Mouse (Mus musculus) cerebellum, adult 11-12 months (tissue): ENCODE data around the gene Ddx54.
A peak's percentile ranks its signal among the peaks of the same experiment; 100 is the strongest.

Source experiments
- DNase-seq: peaks from one replicate; pipeline ENCODE4 v3.0.0; 2022

The Ddx54 gene

GRCm38 (mm10) chr5:120582002-120582401, 30.5 kb upstream of the Ddx54 start:
- no peak for DNase-seq

DNA sequence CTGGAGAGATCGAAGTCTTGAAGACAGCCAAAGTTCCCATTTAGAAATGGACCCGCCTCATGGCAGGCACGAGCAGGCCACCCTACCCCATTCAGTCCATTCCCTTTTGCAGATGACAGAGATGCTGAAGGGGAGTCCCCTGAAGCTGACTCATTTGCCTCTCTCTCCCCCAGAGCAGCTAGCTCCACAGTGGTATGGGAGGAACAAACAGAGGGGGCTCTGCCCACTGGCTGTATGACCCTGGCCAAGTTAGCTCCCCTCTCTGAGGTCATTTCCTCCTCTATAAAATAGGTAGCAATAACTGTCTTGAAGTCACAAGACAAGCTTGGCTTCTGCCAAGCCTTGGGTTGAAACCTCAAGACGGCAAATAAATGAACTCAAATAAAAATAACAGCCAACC, 29.0 kb upstream of the Ddx54 start:
- DNase-seq: no peak

GRCm38 (mm10) chr5:120584968-120585367, 27.6 kb upstream of the Ddx54 start:
- DNase-seq: no peak

- no peak for DNase-seq
Measured at GRCm38 (mm10) chr5:120586741-120587615, 25.6 kb upstream of the Ddx54 start.

DNA sequence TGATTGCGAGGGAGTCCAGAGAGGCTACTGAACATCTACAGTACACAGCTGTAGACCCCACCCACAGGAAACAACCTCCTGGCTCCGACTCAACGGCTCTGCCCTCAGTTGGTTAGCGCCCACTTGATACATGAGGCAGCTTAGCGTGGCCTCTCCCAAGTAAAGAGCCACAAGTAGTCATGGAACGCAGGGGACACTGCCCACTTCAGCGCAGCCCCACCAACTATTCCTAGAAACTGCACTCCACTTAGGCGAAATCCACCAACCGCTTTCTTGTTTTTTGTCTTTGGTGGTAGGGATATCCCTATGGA, 25.0 kb upstream of the Ddx54 start:
- DNase-seq: no peak

DNA sequence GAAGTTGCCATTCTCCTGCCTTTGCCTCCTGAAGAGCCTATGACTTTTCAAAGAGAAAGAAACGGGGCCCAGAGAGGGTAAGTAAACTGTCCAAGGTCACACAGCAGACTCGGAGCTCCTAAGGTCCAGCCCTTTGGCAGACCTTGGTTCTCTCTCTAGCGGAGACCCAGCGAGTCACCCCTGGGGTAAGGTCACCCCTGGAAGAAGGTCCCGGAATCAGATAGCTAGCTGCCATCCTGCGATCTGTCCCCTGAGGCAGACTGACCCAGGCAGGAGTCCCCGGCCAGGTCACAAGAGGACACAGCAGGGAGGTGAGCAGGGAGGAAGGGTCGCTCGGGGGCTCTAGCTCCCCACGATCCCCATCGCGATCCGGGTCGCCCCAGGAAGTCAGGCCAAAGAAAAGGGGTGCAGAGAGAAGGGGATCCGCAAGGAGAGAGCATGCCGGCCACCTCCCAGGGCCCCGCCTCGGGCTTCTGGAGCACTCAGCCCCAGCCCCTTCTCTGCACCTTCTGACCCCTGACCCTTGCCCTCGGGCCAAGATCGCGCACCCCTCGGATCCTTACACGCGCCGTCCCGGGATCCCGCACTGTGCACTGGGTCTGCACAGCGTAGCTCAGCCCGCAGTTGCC, 24.5 kb upstream of the Ddx54 start:
- no peak for DNase-seq

DNA sequence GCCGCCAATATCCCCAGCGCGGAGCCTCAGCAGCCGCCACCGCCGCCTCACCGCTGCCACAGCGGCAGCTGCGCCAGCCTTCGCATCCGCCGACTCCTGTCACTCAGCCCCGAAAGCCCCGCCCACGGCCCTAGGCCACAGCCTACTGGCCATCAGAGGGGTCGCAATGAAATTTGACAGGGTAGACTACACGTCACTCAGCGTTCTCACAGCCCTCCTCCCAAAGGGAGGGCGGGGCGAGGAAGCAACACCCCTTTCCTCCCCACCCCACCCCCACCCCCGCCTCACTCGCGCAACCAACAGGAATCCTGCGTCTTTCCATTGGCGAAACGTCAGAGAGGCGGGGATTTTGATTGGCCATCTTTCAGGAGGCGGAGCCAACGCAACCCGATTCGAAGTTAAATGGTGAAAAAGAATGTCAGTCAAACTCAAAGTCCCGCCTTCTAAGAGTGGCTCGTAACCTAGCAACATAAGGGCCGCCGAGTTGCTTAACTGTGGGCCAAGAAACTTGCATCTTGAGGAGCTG, 23.9 kb upstream of the Ddx54 start, which contains the start of the genes Tpcn1 and Iqcd:
Gene Tpcn1, minus strand, starts transcription at position 105 of the 526 bp plus-strand sequence.
Gene Iqcd, plus strand, starts transcription at position 448 of the 526 bp plus-strand sequence.
- DNase-seq: peak; percentile 98

- no peak for DNase-seq
Measured at GRCm38 (mm10) chr5:120590356-120591010, 22.1 kb upstream of the Ddx54 start.

GRCm38 (mm10) chr5:120592141-120592540, 20.4 kb upstream of the Ddx54 start:
- no peak for DNase-seq

GRCm38 (mm10) chr5:120594485-120594884, 18.1 kb upstream of the Ddx54 start:
- no peak for DNase-seq

DNA sequence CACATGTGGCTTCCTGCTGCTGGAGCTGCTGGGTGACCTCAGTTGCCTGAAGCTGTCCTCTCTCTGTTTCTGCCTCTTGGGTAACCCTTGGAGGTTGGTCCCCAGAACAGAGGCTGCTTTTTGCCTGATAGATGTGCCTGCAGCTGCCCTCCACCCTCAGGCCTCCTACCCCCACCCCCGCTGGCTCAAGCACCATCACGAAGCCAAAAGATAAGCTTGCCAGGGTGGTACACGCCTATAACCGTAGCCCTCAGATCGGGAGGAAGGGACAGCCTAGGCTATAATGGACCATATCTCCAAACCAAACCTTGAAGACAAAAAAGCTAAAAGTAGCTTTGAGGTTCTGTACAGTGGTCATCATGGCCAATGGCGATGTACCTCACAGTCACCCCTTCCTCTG, 12.9 kb upstream of the Ddx54 start:
- no peak for DNase-seq

DNA sequence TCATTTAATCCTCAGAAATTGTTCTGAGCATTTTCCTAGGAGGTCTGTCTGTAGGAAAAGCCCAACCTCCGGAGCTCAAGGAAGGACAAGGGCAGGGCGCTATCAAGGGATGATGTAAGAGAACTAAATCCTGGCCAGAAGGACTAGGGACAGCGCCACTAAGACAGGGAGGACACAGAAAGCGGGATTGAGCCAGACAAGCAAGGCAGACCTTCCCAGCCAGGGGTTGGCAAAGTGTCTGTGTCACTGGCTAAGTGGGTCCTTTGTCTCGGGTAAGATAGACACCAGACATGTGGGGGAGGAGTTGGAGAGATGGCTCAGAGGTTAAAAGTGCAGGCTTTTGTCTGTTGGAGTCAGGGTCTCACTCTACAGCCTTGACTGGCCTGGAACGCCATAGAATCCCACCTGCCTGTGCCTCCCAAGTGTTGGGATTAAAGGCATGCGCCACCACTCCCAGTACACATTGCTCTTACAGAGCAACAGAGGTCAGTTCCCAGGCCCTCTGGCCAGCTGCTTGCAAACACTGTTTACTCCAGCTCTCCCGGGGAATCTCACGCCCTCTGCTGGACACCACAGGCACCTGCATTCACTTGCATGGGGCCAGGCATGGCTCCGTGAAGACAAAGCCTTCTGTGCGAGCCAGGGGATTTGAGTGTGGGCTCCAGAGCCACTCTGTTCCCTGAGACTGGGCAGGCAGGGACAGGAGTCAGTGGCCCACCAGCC, 11.4 kb upstream of the Ddx54 start:
- DNase-seq: no peak

- DNase-seq: peak; percentile 80
Measured at GRCm38 (mm10) chr5:120602210-120602609, 10.3 kb upstream of the Ddx54 start.

GRCm38 (mm10) chr5:120603515-120603914, 9.0 kb upstream of the Ddx54 start:
- DNase-seq: no peak

- DNase-seq: peak; percentile 86
Measured at GRCm38 (mm10) chr5:120604839-120605238, 7.7 kb upstream of the Ddx54 start.

DNA sequence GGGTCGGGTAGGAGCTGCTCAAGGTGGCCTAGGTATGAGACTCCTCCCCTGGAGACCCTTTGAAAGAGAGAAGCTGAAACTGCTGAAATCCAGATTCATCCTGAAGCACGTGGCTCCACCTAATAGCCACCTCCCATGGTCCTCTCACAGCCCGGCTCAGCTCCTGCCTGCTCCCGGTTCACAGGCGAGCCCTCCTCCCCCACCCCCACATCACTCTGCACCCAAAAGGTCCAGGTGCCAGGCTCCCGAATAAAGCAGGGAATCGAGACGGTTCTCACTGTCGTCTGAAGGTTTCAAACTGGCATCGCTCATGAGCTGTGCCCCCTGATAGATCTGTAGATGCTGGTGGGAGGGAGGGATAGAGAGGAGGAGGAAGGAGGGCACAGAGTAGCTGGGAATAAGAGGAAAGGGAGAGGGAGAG, 7.3 kb upstream of the Ddx54 start:
- peak; percentile 68 for DNase-seq

DNA sequence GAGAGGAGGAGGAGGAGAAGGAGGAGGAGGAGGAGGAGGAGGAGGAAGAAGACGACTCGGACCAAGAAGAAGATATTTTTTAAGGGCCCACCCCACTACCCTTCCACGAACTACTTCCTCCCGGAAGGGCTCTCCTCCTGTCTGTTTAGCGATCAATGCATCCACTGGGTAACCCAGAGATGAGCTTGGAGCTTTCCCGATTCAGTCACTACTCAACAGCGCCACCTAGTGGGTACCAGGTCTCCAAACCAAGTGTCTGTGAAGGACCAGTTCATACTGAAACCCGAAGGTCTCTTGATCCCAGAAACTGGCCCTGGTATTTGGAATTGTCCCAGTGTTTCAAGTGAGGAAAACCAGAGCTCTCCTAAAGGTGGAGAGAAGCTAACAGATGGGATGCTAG, 6.9 kb upstream of the Ddx54 start:
- DNase-seq: peak; percentile 90

DNA sequence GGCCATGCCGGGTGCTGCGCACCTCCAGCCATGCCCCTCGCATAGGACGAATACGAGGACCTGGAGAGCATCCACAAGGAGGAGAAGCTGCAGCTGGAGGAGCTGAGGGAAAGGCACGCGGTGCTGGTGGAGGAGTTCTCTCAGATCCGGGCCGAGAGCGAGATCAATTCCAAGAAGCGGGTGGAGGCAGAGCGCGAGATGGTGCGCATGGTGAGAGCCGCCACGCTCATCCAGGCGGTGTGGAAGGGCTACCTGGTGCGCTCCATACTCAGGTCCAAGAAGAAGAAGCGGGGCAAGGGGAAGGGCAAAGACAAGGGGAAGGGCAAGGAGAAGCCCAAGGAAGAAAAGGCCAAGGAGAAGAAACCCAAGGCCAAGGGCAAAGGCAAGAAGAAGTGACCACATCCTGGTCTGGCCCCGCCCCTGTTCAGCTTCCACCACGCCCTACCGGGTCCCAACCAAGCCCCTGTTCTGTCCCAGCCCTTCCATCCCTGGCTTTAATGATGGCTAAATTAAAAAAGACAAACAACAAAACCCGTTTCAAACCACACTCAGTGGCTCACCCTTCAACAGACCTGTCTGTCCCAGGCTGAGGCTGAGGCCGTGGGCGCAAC, 5.8 kb upstream of the Ddx54 start:
- peak; percentile 60 for DNase-seq

GRCm38 (mm10) chr5:120607335-120607734, 5.2 kb upstream of the Ddx54 start:
- DNase-seq: no peak

DNA sequence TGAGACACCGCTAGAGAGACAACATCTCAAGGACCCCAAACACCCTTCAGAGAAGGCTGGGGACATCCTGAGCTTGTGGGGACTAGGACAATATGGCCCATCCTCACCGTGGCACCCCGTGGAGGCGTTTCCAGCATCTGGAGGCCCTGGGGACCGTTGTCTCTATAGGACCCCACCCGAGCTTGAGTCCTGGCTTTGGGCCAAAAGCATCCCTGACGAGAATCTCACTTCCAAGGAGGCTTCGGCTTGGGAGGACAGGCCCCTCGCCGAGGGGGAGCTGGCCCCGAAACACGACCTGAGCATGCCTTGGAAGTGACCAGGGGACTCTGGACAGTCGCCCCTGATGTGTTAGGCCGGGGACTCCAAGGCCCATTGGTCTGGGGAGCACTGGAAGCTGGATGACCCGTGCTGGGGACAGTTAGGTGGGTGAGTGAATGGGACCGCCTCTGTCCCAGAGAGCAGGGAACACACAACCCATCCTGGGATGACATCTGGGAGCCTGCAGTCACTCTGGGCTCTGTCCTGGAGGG, 3.2 kb upstream of the Ddx54 start:
- DNase-seq: peak; percentile 72

- peak; percentile 77 for DNase-seq
Measured at GRCm38 (mm10) chr5:120610906-120611305, 1.6 kb upstream of the Ddx54 start.

- peak; percentile 76 for DNase-seq
Measured at GRCm38 (mm10) chr5:120611416-120611815, 1.1 kb upstream of the Ddx54 start.
